ENCODE assay signal across 8 mouse cellular contexts in the genomic region with DNA sequence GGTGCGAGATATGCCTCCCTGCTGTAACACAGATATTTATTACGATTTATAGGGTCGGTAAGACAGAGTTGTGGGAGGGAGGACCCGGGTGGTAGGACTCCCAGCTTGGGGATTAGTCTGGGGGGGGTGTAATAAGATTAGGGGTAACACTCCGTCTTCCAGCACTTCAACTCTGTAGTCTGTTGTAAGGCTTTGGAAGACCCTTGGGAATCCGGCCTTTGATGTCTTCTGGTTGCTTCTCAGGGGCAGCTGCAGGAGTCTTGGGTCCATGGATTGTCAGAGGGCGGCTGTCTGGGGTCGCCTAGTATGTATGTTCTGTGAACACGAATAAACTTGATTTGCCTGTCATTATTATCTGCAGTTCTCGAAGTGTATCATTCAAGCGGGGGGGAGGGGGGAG. TPM values are rescaled to one million over a fixed set of nuclear protein-coding genes. Genes with fewer than 3 reads are reported as not detected.
DNase-seq lines count a peak whose midpoint lies in the region; ATAC-seq and TF ChIP-seq lines count a peak whose summit lies in the region.

No protein-coding gene starts in this region.

- H3K4me1 ChIP-seq in kidney, postnatal 0 days (replicated peaks; ENCODE audit: insufficient read depth, low read length) = peaks cover 7% of the 10 kb centered on the region; the same call in 1 of the 2 replicates
- no peaks in the 10 kb centered on the region for H3K4me1 ChIP-seq in cortical plate, adult 2 months (ENCODE audit: control insufficient read depth, insufficient read depth, low read length)
- H3K4me1 ChIP-seq in hindbrain, embryonic 11.5 days (replicated peaks; ENCODE audit: control insufficient read depth, insufficient read depth, low read length) = 0 out of 2 replicates have a peak, but pooled peaks cover 3% of the 10 kb centered on the region
- peaks cover 32% of the 10 kb centered on the region for H3K4me1 ChIP-seq in midbrain, embryonic 12.5 days

- H3K36me3 ChIP-seq in kidney, postnatal 0 days (ENCODE audit: insufficient read depth, low read length) = 0 out of 2 replicates have a peak, but pooled peaks cover 10% of the 10 kb centered on the region
- no peaks in the 10 kb centered on the region for H3K36me3 ChIP-seq in hindbrain, embryonic 11.5 days (ENCODE audit: control insufficient read depth, insufficient read depth, low read length)
- peaks cover 27% of the 10 kb centered on the region for H3K36me3 ChIP-seq in midbrain, embryonic 12.5 days

- H3K4me3 ChIP-seq in kidney, postnatal 0 days (replicated peaks; ENCODE audit: low read depth, low read length) = peak overlapping the region; percentile 70
- peak overlapping the region; percentile 71 for H3K4me3 ChIP-seq in cortical plate, adult 2 months (ENCODE audit: insufficient read depth, low read length)
- peak overlapping the region; percentile 58 for H3K4me3 ChIP-seq in hindbrain, embryonic 11.5 days (ENCODE audit: low read depth, low read length)
- peak overlapping the region; percentile 72 for H3K4me3 ChIP-seq in midbrain, embryonic 12.5 days

- no peak for TF ChIP-seq POLR2A in cortical plate, adult 2 months (IDR thresholded peaks at IDR 0.05; ENCODE audit: extremely low read depth, insufficient read depth, low read length)

- H3K9ac ChIP-seq in kidney, postnatal 0 days (ENCODE audit: low read depth, low read length) = peak overlapping the region; percentile 82
- peak overlapping the region; percentile 13; the same call in 1 of the 2 replicates for H3K9ac ChIP-seq in hindbrain, embryonic 11.5 days (ENCODE audit: low read depth, low read length)
- H3K9ac ChIP-seq in midbrain, embryonic 12.5 days (replicated peaks) = peak overlapping the region; percentile 69

- H3K4me2 ChIP-seq in kidney, postnatal 0 days (ENCODE audit: low read length) = peak overlapping the region; percentile 94
- H3K4me2 ChIP-seq in hindbrain, embryonic 11.5 days (replicated peaks; ENCODE audit: low read depth, low read length) = peak overlapping the region; percentile 90
- peak overlapping the region; percentile 87 for H3K4me2 ChIP-seq in midbrain, embryonic 12.5 days (replicated peaks)

- peak overlapping the region; percentile 87 for H3K27ac ChIP-seq in kidney, postnatal 0 days
- H3K27ac ChIP-seq in cortical plate, adult 2 months (ENCODE audit: insufficient read depth, low read length) = peak overlapping the region; percentile 7; the same call in 1 of the 2 replicates
- H3K27ac ChIP-seq in hindbrain, embryonic 11.5 days (ENCODE audit: low read depth, low read length) = no peak overlapping the region
- H3K27ac ChIP-seq in midbrain, embryonic 12.5 days (replicated peaks) = peak overlapping the region; percentile 82

- 3% methylated on average over 11 of the region's 11 CpGs for WGBS in kidney, postnatal 0 days
- 3% methylated on average over 11 of the region's 11 CpGs for WGBS in hindbrain, embryonic 11.5 days
- WGBS in midbrain, embryonic 12.5 days = 2% methylated on average over 11 of the region's 11 CpGs

- no peak for ATAC-seq in kidney, postnatal 0 days (replicated peaks; ENCODE audit: low FRiP score, low read depth)
- peak; percentile 53 for ATAC-seq in hindbrain, embryonic 11.5 days (ENCODE audit: low FRiP score)
- ATAC-seq in midbrain, embryonic 12.5 days (ENCODE audit: low FRiP score, low read depth) = no peak; the same call in none of the 2 replicates

- no peak for TF ChIP-seq CTCF in kidney, postnatal 0 days (IDR thresholded peaks at IDR 0.05; ENCODE audit: low read depth)
- no peak for TF ChIP-seq CTCF in cortical plate, adult 2 months (IDR thresholded peaks at IDR 0.05; ENCODE audit: extremely low read depth, insufficient read depth, low read length)

- H3K27me3 ChIP-seq in kidney, postnatal 0 days (ENCODE audit: insufficient read depth, low read length) = no peaks in the 10 kb centered on the region
- peaks cover 12% of the 10 kb centered on the region; the same call in 1 of the 2 replicates for H3K27me3 ChIP-seq in hindbrain, embryonic 11.5 days (ENCODE audit: control insufficient read depth, insufficient read depth, low read length)
- H3K27me3 ChIP-seq in midbrain, embryonic 12.5 days = peaks cover 33% of the 10 kb centered on the region

- no peak for DNase-seq in kidney, postnatal 0 days (ENCODE audit: low spot score)
- DNase-seq in kidney, adult 11 months = no peak
- DNase-seq in hindbrain, embryonic 11.5 days (ENCODE audit: low spot score) = no peak
- DNase-seq in urinary bladder, postnatal 14 days (ENCODE audit: low spot score) = no peak
- DNase-seq in ovary, postnatal 36 days (ENCODE audit: low spot score) = no peak
- no peak for DNase-seq in ovary, postnatal 10 days (ENCODE audit: low spot score)

- H3K9me3 ChIP-seq in kidney, postnatal 0 days (replicated peaks; ENCODE audit: low read length) = no peaks in the 10 kb centered on the region
- no peaks in the 10 kb centered on the region for H3K9me3 ChIP-seq in hindbrain, embryonic 11.5 days (ENCODE audit: control insufficient read depth, low read length)
- no peaks in the 10 kb centered on the region for H3K9me3 ChIP-seq in midbrain, embryonic 12.5 days

RNA-seq across cellular contexts. Expression of gene Flot1, which starts 0.5 kb away (rescaled TPM):
- 52.2 and 54.5 TPM in 2 replicates for polyA plus RNA-seq in kidney, postnatal 0 days (2015; fragmentation: Nextera tagmentation; extraction: Ambion mirVana)
- 212 and 223 TPM in 2 replicates for polyA plus RNA-seq in cortical plate, adult 2 months (2012; rRNA removed)
- 48.1 and 50.0 TPM in 2 replicates for polyA plus RNA-seq in hindbrain, embryonic 11.5 days (2014; fragmentation: Nextera tagmentation; extraction: Ambion mirVana)
- 49.0 and 53.5 TPM in 2 replicates for polyA plus RNA-seq in midbrain, embryonic 12.5 days (2016; fragmentation: Nextera tagmentation; extraction: Ambion mirVana)

RNA-seq across cellular contexts. Expression of gene Ier3, which starts 1.1 kb away (rescaled TPM):
- polyA plus RNA-seq in kidney, postnatal 0 days (2015; fragmentation: Nextera tagmentation; extraction: Ambion mirVana) = 83.6 and 93.1 TPM in 2 replicates
- polyA plus RNA-seq in cortical plate, adult 2 months (2012; rRNA removed) = 13.4 and 18.4 TPM in 2 replicates
- 3.6 and 4.0 TPM in 2 replicates for polyA plus RNA-seq in hindbrain, embryonic 11.5 days (2014; fragmentation: Nextera tagmentation; extraction: Ambion mirVana)
- 5.4 and 7.5 TPM in 2 replicates for polyA plus RNA-seq in midbrain, embryonic 12.5 days (2016; fragmentation: Nextera tagmentation; extraction: Ambion mirVana)

RNA-seq across cellular contexts. Expression of gene Tubb5, which starts 15.5 kb away (rescaled TPM):
- 503 and 575 TPM in 2 replicates for polyA plus RNA-seq in kidney, postnatal 0 days (2015; fragmentation: Nextera tagmentation; extraction: Ambion mirVana)
- polyA plus RNA-seq in cortical plate, adult 2 months (2012; rRNA removed) = 453 and 474 TPM in 2 replicates
- 1,599 and 1,667 TPM in 2 replicates for polyA plus RNA-seq in hindbrain, embryonic 11.5 days (2014; fragmentation: Nextera tagmentation; extraction: Ambion mirVana)
- 1,535 and 1,561 TPM in 2 replicates for polyA plus RNA-seq in midbrain, embryonic 12.5 days (2016; fragmentation: Nextera tagmentation; extraction: Ambion mirVana)

RNA-seq across cellular contexts. Expression of gene Mdc1, which starts 18.8 kb away (rescaled TPM):
- polyA plus RNA-seq in kidney, postnatal 0 days (2015; fragmentation: Nextera tagmentation; extraction: Ambion mirVana) = 5.4 and 5.6 TPM in 2 replicates
- 7.7 and 8.4 TPM in 2 replicates for polyA plus RNA-seq in cortical plate, adult 2 months (2012; rRNA removed)
- 16.8 and 17.3 TPM in 2 replicates for polyA plus RNA-seq in hindbrain, embryonic 11.5 days (2014; fragmentation: Nextera tagmentation; extraction: Ambion mirVana)
- polyA plus RNA-seq in midbrain, embryonic 12.5 days (2016; fragmentation: Nextera tagmentation; extraction: Ambion mirVana) = 19.1 and 20.3 TPM in 2 replicates

RNA-seq across cellular contexts. Expression of gene Nrm, which starts 38.6 kb away (rescaled TPM):
- polyA plus RNA-seq in kidney, postnatal 0 days (2015; fragmentation: Nextera tagmentation; extraction: Ambion mirVana) = 36.9 and 44.6 TPM in 2 replicates
- polyA plus RNA-seq in cortical plate, adult 2 months (2012; rRNA removed) = 7.5 and 9.3 TPM in 2 replicates
- polyA plus RNA-seq in hindbrain, embryonic 11.5 days (2014; fragmentation: Nextera tagmentation; extraction: Ambion mirVana) = 49.2 and 51.0 TPM in 2 replicates
- 48.5 and 48.6 TPM in 2 replicates for polyA plus RNA-seq in midbrain, embryonic 12.5 days (2016; fragmentation: Nextera tagmentation; extraction: Ambion mirVana)

Comparison
In these comparisons a context has a peak if more than half of its experiments do, and no peak if none do; other contexts are left out.
1. H3K9ac ChIP-seq: peak in every context shown above with its lines; median percentile 82 in kidney, postnatal 0 days; 69 in midbrain, embryonic 12.5 days; 13 in hindbrain, embryonic 11.5 days.